Mouse (Mus musculus): Measurements from ENCODE around the gene Sh3bp1. TPM values are rescaled to one million over a fixed set of nuclear protein-coding genes. Genes with fewer than 3 reads are reported as not detected.
A peak's percentile ranks its signal among the peaks of the same experiment; 100 is the strongest.

Sh3bp1 gene
- 10 to 100 TPM; 28.9 to 33.0 (median 31.8) TPM for total RNA-seq (2022)

- DNase-seq (ENCODE audit: low spot score in 2 of 2): peak in 1 of 2 experiments; percentile 36
These were observed at the start of gene Sh3bp1 for GRCm38 (mm10) chr15:78899740-78900584. TSS of gene Sh3bp1 (plus strand) at chr15:78899768.

GRCm38 (mm10) chr15:78850059-78850824 is 49.3 kb upstream of the Sh3bp1 start:
- peak; percentile 49 to 63 for DNase-seq (ENCODE audit: low spot score in 2 of 2)

GRCm38 (mm10) chr15:78850944-78851343 is 48.6 kb upstream of the Sh3bp1 start:
- DNase-seq (ENCODE audit: low spot score in 2 of 2): no peak

- DNase-seq (ENCODE audit: low spot score in 2 of 2): peak; percentile 83 to 93
These were observed 47.9 kb upstream of the Sh3bp1 start for GRCm38 (mm10) chr15:78851505-78852153.

- DNase-seq (ENCODE audit: low spot score in 2 of 2): no peak
These were observed 44.1 kb upstream of the Sh3bp1 start, which contains the start of gene Lgals2 for GRCm38 (mm10) chr15:78855303-78855965. TSS of gene Lgals2 (minus strand) at chr15:78855529.

GRCm38 (mm10) chr15:78857009-78857408 is 42.6 kb upstream of the Sh3bp1 start:
- peak in 1 of 2 experiments; percentile 70 for DNase-seq (ENCODE audit: low spot score in 2 of 2)

GRCm38 (mm10) chr15:78859311-78859710 is 40.3 kb upstream of the Sh3bp1 start:
- DNase-seq (ENCODE audit: low spot score in 2 of 2): no peak

GRCm38 (mm10) chr15:78859714-78860113 is 39.9 kb upstream of the Sh3bp1 start:
- DNase-seq (ENCODE audit: low spot score in 2 of 2): no peak

- no peak for DNase-seq (ENCODE audit: low spot score in 2 of 2)
These were observed 37.3 kb upstream of the Sh3bp1 start for GRCm38 (mm10) chr15:78862280-78862679.

- DNase-seq (ENCODE audit: low spot score in 2 of 2): no peak
These were observed 36.4 kb upstream of the Sh3bp1 start for GRCm38 (mm10) chr15:78863154-78863553.

- DNase-seq (ENCODE audit: low spot score in 2 of 2): no peak
These were observed 35.7 kb upstream of the Sh3bp1 start for GRCm38 (mm10) chr15:78863852-78864253.

- no peak for DNase-seq (ENCODE audit: low spot score in 2 of 2)
These were observed 31.2 kb upstream of the Sh3bp1 start for GRCm38 (mm10) chr15:78868398-78868797.

- DNase-seq (ENCODE audit: low spot score in 2 of 2): no peak
These were observed 30.7 kb upstream of the Sh3bp1 start for GRCm38 (mm10) chr15:78868826-78869233.

GRCm38 (mm10) chr15:78869775-78870174 is 29.8 kb upstream of the Sh3bp1 start:
- peak in 1 of 2 experiments; percentile 50 for DNase-seq (ENCODE audit: low spot score in 2 of 2)

GRCm38 (mm10) chr15:78872021-78872608 is 27.5 kb upstream of the Sh3bp1 start:
- no peak for DNase-seq (ENCODE audit: low spot score in 2 of 2)

GRCm38 (mm10) chr15:78873803-78874435 is 25.6 kb upstream of the Sh3bp1 start:
- no peak for DNase-seq (ENCODE audit: low spot score in 2 of 2)

GRCm38 (mm10) chr15:78874989-78875388 is 24.6 kb upstream of the Sh3bp1 start:
- no peak for DNase-seq (ENCODE audit: low spot score in 2 of 2)

GRCm38 (mm10) chr15:78875537-78875936 is 24.0 kb upstream of the Sh3bp1 start:
- no peak for DNase-seq (ENCODE audit: low spot score in 2 of 2)

- DNase-seq (ENCODE audit: low spot score in 2 of 2): peak; percentile 72 to 79
These were observed 23.3 kb upstream of the Sh3bp1 start for GRCm38 (mm10) chr15:78876258-78876696.

All from layer of hippocampus, adult 8-10 months (tissue).